Mouse (Mus musculus) thymus, adult 2 months (tissue): ENCODE results near the gene Ccdc58. TPM values are rescaled to one million over a fixed set of nuclear protein-coding genes. Genes with fewer than 3 reads are reported as not detected.

Experiments
- DNase-seq: peaks from one replicate; pipeline ENCODE4 v3.0.0; 2021
- H3K27ac ChIP-seq: fragments of 200-500 bp; 2 replicates; pipeline ENCODE4 v1.5.1; 2012; ENCODE audit warnings: low read length, control low read depth; ENCODE audit not compliant: control insufficient read depth, insufficient read depth
- H3K27me3 ChIP-seq: fragments of 200-500 bp; 2 replicates; pipeline ENCODE4 v1.6.1; 2012; ENCODE audit warnings: mild to moderate bottlenecking, low read length, moderate library complexity, mixed read lengths; ENCODE audit not compliant: control insufficient read depth, insufficient read depth
- H3K36me3 ChIP-seq: fragments of 200-500 bp; 2 replicates; pipeline ENCODE4 v1.6.1; 2012; ENCODE audit warnings: mild to moderate bottlenecking, low read length, moderate library complexity; ENCODE audit not compliant: control insufficient read depth, insufficient read depth
- H3K4me1 ChIP-seq: fragments of 200-500 bp; replicated peaks from 2 replicates; pipeline ENCODE4 v1.6.1; 2012; ENCODE audit warnings: low read length; ENCODE audit not compliant: control insufficient read depth, insufficient read depth
- H3K4me3 ChIP-seq: fragments of 200-500 bp; 2 replicates; pipeline ENCODE4 v1.5.1; 2012; ENCODE audit warnings: mild to moderate bottlenecking, low read length, control low read depth, moderate library complexity; ENCODE audit not compliant: control insufficient read depth, insufficient read depth
- CTCF ChIP-seq: fragments of 200-500 bp; IDR thresholded peaks from 2 replicates; pipeline ENCODE4 v1.5.1; 2012; ENCODE audit warnings: mild to moderate bottlenecking, control low read depth, low read length, moderate library complexity, borderline replicate concordance; ENCODE audit not compliant: control insufficient read depth, poor library complexity, insufficient read depth; ENCODE audit errors: extremely low read depth
- POLR2A ChIP-seq: fragments of 200-500 bp; IDR thresholded peaks from 2 replicates; pipeline ENCODE4 v1.6.1; 2012; ENCODE audit warnings: mild to moderate bottlenecking, low read length, control low read depth, moderate library complexity; ENCODE audit not compliant: control insufficient read depth, poor library complexity, insufficient read depth; ENCODE audit errors: extremely low read depth
- WGBS: fragments of 180-500 bp; shearing (Covaris S2); methylation state at CpG from one replicate; pipeline ENCODE4 v1.1.7; 2018; 5-methylcytosine and 5-hydroxymethylcytosine counted together
- polyA plus RNA-seq: library from polyadenylated mRNA; depleted of rRNA; stranded (reverse); fragments of >200 nt; gene quantifications from 2 replicates; pipeline ENCODE4 v1.2.3, GENCODE M21; 2012

The Ccdc58 gene
- polyA plus RNA-seq, 1 experiment = 7.6 TPM

DNA sequence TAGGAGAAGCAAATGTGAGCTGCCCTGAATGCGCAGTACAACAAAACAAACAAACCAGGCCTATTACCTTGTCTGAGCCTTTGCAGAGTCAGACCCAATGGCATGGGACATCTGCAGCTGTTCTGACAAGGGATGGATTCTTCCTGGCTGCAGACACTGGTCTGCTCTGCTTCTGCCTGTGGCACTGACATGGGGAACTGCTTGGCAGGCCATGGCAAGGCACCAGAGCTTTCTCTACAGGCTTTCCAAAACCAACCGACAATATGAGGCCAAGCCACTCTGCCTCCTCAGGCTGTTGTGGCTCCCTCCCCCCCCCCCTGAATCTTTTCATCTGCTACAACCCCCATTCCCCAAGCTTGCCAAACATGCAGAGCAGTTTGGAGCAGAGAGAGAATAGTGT, 8.2 kb upstream of the Ccdc58 start:
- no peak for DNase-seq
- no peak overlapping the region for H3K4me3 ChIP-seq
- H3K36me3 ChIP-seq = no peaks in the 10 kb centered on the region
- H3K4me1 ChIP-seq = no peaks in the 10 kb centered on the region
- H3K27ac ChIP-seq = no peak overlapping the region
- TF ChIP-seq CTCF (no peak), POLR2A (no peak)
- H3K27me3 ChIP-seq = no peaks in the 10 kb centered on the region
- WGBS = 92% methylated on average over 2 of the region's 2 CpGs

DNA sequence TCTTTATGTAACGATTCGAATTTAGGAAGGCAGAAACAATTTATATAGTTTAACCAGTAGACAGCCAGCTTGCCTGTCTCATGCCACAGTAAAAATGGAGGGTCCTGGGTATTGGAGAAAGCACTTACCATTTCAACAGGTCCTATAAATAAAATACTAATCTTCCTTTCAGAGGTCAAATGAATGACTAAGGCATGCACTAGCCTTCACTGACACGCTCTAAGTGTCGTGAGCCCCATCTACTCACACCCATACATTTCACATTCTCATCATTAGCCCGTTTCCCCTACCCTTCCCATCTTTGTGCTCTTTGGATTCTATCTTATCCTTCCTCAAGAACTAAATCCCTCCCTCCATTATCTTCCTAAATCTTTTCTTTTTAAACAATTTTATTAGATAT, 6.6 kb upstream of the Ccdc58 start:
- DNase-seq = no peak
- TF ChIP-seq CTCF (no peak), POLR2A (no peak)
- WGBS = 95% methylated on average over 5 of the region's 5 CpGs
- H3K4me1 ChIP-seq = no peaks in the 10 kb centered on the region
- H3K27me3 ChIP-seq = no peaks in the 10 kb centered on the region
- no peak overlapping the region for H3K4me3 ChIP-seq
- no peaks in the 10 kb centered on the region for H3K36me3 ChIP-seq
- no peak overlapping the region for H3K27ac ChIP-seq

- H3K27me3 ChIP-seq = no peaks in the 10 kb centered on the region
- H3K27ac ChIP-seq = no peak overlapping the region
- TF ChIP-seq CTCF = no peak
- no peak for TF ChIP-seq POLR2A
- no peak for DNase-seq
- no peak overlapping the region for H3K4me3 ChIP-seq
- peaks cover 4% of the 10 kb centered on the region; the same call in 1 of the 2 replicates for H3K4me1 ChIP-seq
- no peaks in the 10 kb centered on the region for H3K36me3 ChIP-seq
- WGBS = 81% methylated on average over 2 of the region's 2 CpGs
These were observed 3.8 kb upstream of the Ccdc58 start for GRCm38 (mm10) chr16:36067694-36068093.

DNA sequence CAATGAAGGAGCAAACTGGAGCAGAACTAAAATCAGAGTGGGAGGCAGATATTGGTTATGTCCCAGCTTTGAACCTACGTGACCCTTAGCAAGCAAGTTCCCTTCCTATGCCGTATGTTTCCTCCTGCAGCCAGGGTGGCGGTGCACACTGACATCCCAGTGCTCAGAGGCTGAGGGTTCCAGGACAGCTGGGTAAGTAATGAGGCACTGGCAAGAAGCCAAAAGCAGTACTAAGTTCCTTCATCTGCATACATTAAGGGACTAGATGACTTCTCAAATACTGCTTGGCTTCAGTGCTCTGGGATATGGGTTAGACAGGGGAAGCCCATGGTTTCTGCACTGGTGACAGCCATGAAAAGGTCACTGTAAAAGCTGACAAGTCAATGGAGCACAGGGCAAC, 3.1 kb upstream of the Ccdc58 start:
- no peak overlapping the region for H3K4me3 ChIP-seq
- no peaks in the 10 kb centered on the region for H3K27me3 ChIP-seq
- WGBS = 95% methylated on average over 3 of the region's 3 CpGs
- H3K4me1 ChIP-seq = peaks cover 4% of the 10 kb centered on the region; the same call in 1 of the 2 replicates
- DNase-seq = no peak
- TF ChIP-seq CTCF = no peak
- no peak for TF ChIP-seq POLR2A
- H3K36me3 ChIP-seq = no peaks in the 10 kb centered on the region
- no peak overlapping the region for H3K27ac ChIP-seq

- Histone ChIP-seq H3K27me3 (no peaks in the 10 kb centered on the region), H3K27ac (no peak overlapping the region), H3K36me3 (no peaks in the 10 kb centered on the region), H3K4me1 (peaks cover 4% of the 10 kb centered on the region; the same call in 1 of the 2 replicates), H3K4me3 (no peak overlapping the region)
- 68% methylated on average over 9 of the region's 9 CpGs for WGBS
- TF ChIP-seq CTCF (no peak), POLR2A (no peak)
- no peak for DNase-seq
These were observed 1.5 kb upstream of the Ccdc58 start for GRCm38 (mm10) chr16:36069819-36070575.

DNA sequence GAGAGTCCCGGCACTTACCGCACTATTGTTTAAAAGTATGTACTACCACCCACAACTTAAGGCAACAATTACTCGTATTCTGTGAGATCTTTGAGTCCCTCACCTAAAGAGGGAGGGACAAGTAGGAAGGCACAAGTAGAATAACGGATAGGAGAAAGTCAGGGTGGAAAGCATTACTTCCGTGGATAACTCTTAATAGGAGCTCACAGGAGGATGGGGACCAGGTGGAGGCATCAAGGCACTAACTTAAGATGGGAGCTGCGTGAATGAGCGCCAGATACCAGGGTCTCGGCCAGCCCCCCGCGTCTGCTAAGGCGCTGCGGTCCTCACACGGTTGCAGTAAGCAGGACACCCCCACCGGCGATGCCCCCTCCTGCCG, 425 bp upstream of the Ccdc58 start:
- 0% methylated on average over 16 of the region's 16 CpGs for WGBS
- TF ChIP-seq CTCF (no peak), POLR2A (no peak)
- Histone ChIP-seq H3K36me3 (no peaks in the 10 kb centered on the region), H3K4me1 (peaks cover 4% of the 10 kb centered on the region; the same call in 1 of the 2 replicates), H3K27me3 (no peaks in the 10 kb centered on the region), H3K27ac (no peak overlapping the region), H3K4me3 (peak overlapping the region; percentile 78)
- DNase-seq = no peak
